Mouse (Mus musculus) cerebellum, adult 9-11 months (tissue): ENCODE results near the gene Dhrs13.
"Not testable (repeated sequence)": the region's sequence is repeated elsewhere in the genome, so short reads cannot be mapped to it uniquely, and the experiment has no call there.

Experiments used
- DNase-seq: peaks from one replicate; pipeline ENCODE4 v3.0.0; 2022

Dhrs13 gene

GRCm38 (mm10) chr11:78044758-78045251 lies 12.7 kb downstream of the Dhrs13 start:
- DNase-seq, result peak; percentile 93

- not testable (repeated sequence) for DNase-seq
These were observed 16.6 kb downstream of the Dhrs13 start for GRCm38 (mm10) chr11:78048637-78049036.

GRCm38 (mm10) chr11:78053078-78053477 lies 21.0 kb downstream of the Dhrs13 start:
- DNase-seq, result no peak

GRCm38 (mm10) chr11:78056946-78057345 lies 24.9 kb downstream of the Dhrs13 start:
- no peak for DNase-seq

GRCm38 (mm10) chr11:78059833-78060757 lies 28.0 kb downstream of the Dhrs13 start:
- peak; percentile 57 for DNase-seq

- no peak for DNase-seq
These were observed 30.5 kb downstream of the Dhrs13 start for GRCm38 (mm10) chr11:78062563-78062962.

GRCm38 (mm10) chr11:78065906-78066305 lies 33.8 kb downstream of the Dhrs13 start:
- DNase-seq, result no peak

- no peak for DNase-seq
These were observed 34.6 kb downstream of the Dhrs13 start for GRCm38 (mm10) chr11:78066641-78067040.

- no peak for DNase-seq
These were observed 35.5 kb downstream of the Dhrs13 start for GRCm38 (mm10) chr11:78067566-78067965.

- DNase-seq, result no peak
These were observed 37.0 kb downstream of the Dhrs13 start for GRCm38 (mm10) chr11:78069130-78069529.

- no peak for DNase-seq
These were observed 37.6 kb downstream of the Dhrs13 start for GRCm38 (mm10) chr11:78069646-78070045.

GRCm38 (mm10) chr11:78071938-78072337 lies 39.9 kb downstream of the Dhrs13 start:
- no peak for DNase-seq

GRCm38 (mm10) chr11:78072425-78073130 lies 40.5 kb downstream of the Dhrs13 start:
- no peak for DNase-seq

GRCm38 (mm10) chr11:78073577-78074276 lies 41.6 kb downstream of the Dhrs13 start:
- DNase-seq, result no peak

GRCm38 (mm10) chr11:78074277-78074652 lies 42.2 kb downstream of the Dhrs13 start:
- DNase-seq, result no peak

GRCm38 (mm10) chr11:78074666-78075065 lies 42.6 kb downstream of the Dhrs13 start:
- no peak for DNase-seq

- DNase-seq, result peak; percentile 81
These were observed 48.2 kb downstream of the Dhrs13 start, which contains the start of gene Eral1 for GRCm38 (mm10) chr11:78079961-78080921. Gene Eral1 (minus strand): TSS chr11:78080383.

- no peak for DNase-seq
These were observed 51.5 kb downstream of the Dhrs13 start for GRCm38 (mm10) chr11:78083595-78083994.

- DNase-seq, result no peak
These were observed 54.9 kb downstream of the Dhrs13 start for GRCm38 (mm10) chr11:78086925-78087479.
